Mouse (Mus musculus) monocyte, adult 5-6 weeks (primary cell): Measurements from ENCODE around the gene Nagpa. TPM values are rescaled to one million over a fixed set of nuclear protein-coding genes. Genes with fewer than 3 reads are reported as not detected.

Experiments used
- ATAC-seq: fragments of 153-309, 156-312 bp; replicated peaks from 2 replicates; pipeline ENCODE4 v1.8.0; 2017; ENCODE audit warnings: mild to moderate bottlenecking; ENCODE audit not compliant: low TSS enrichment, insufficient number of reproducible peaks, severe bottlenecking, poor library complexity, low FRiP score
- total RNA-seq: library from RNA; stranded (forward); fragments of 200-1000, 200-491, 200-594 nt; gene quantifications from 3 replicates; pipeline ENCODE4 v1.2.3, GENCODE M21; 2017

Nagpa gene
- total RNA-seq, 1 experiment from 2014 or later, result 77.6 TPM

GRCm38 (mm10) chr16:5146367-5147036 is 57.3 kb downstream of the Nagpa start:
- 0 out of 2 replicates have a peak, but pooled peaks have one; percentile 6 for ATAC-seq

- peak; percentile 41; the same call in 1 of the 2 replicates for ATAC-seq
These were observed 58.2 kb downstream of the Nagpa start for GRCm38 (mm10) chr16:5145570-5145969.

Other genes starting within 250 kb of the Nagpa start
- 54.3 to 76.7 TPM (median 64.0 TPM) in 3 replicates for gene Anks3, start 239.8 kb downstream of the Nagpa start, total RNA-seq
- not detected in 3 replicates for gene Sept12, start 206.2 kb downstream of the Nagpa start, total RNA-seq
- not detected in 3 replicates for gene Smim22, start 196.7 kb downstream of the Nagpa start, total RNA-seq
- gene Rogdi, start 190.5 kb downstream of the Nagpa start, total RNA-seq, result 16.4 to 45.3 TPM (median 35.2 TPM) in 3 replicates
- 129 to 168 TPM (median 139 TPM) in 3 replicates for gene Glyr1, start 154.1 kb downstream of the Nagpa start, total RNA-seq
- 55.2 to 74.4 TPM (median 61.2 TPM) in 3 replicates for gene Ubn1, start 154.0 kb downstream of the Nagpa start, total RNA-seq
- gene Ppl, start 71.6 kb downstream of the Nagpa start, total RNA-seq, result 0.29 to 0.78 TPM (median 0.53 TPM) in 3 replicates
- 0.19 TPM in 1 of 3 replicates, not detected in the others for gene Sec14l5, start 56.9 kb downstream of the Nagpa start, total RNA-seq
- not detected in 3 replicates for gene AU021092, start 18.3 kb upstream of the Nagpa start, total RNA-seq
- gene Alg1, start 29.6 kb upstream of the Nagpa start, total RNA-seq, result 22.9 to 28.0 TPM (median 23.8 TPM) in 3 replicates
- gene Eef2kmt, start 52.0 kb upstream of the Nagpa start, total RNA-seq, result 3.8 to 19.9 TPM (median 13.2 TPM) in 3 replicates